Mouse (Mus musculus) megakaryocyte-erythroid progenitor cell, adult 5 weeks (primary cell): ENCODE data around the gene Hist1h4f. TPM values are rescaled to one million over a fixed set of nuclear protein-coding genes. Genes with fewer than 3 reads are reported as not detected.

ENCODE experiments used
- polyA plus RNA-seq: library from polyadenylated mRNA; stranded (reverse); fragments of >175 nt; gene quantifications from 2 replicates; pipeline ENCODE4 v1.2.3, GENCODE M21; 2012

The Hist1h4f gene
- polyA plus RNA-seq: 13.2 and 18.3 TPM in 2 replicates

GRCm38 (mm10) chr13:23551146-23551834 lies at the start of gene Hist1h4f:
TSS of gene Hist1h4f (minus strand) at chr13:23551648.

GRCm38 (mm10) chr13:23581408-23582218 lies 30.2 kb upstream of the Hist1h4f start, which contains the start of gene Hist1h4d:
TSS of gene Hist1h4d (plus strand) at chr13:23581598.

GRCm38 (mm10) chr13:23575271-23575851 lies 23.9 kb upstream of the Hist1h4f start, which contains the start of gene Hist1h3d:
TSS of gene Hist1h3d (plus strand) at chr13:23575763.

GRCm38 (mm10) chr13:23573898-23574524 lies 22.6 kb upstream of the Hist1h4f start, which contains the start of the genes Hist1h2bf and Hist1h2ad:
TSS of gene Hist1h2bf (minus strand) at chr13:23574196.
TSS of gene Hist1h2ad (plus strand) at chr13:23574381.

GRCm38 (mm10) chr13:23571022-23571503 lies 19.6 kb upstream of the Hist1h4f start, which contains the start of the genes Hist1h2ae and Hist1h2bg:
TSS of gene Hist1h2ae (minus strand) at chr13:23571220.
TSS of gene Hist1h2bg (plus strand) at chr13:23571396.

GRCm38 (mm10) chr13:23561883-23562659 lies 10.6 kb upstream of the Hist1h4f start, which contains the start of gene Hist1h3e:
TSS of gene Hist1h3e (minus strand) at chr13:23562369.

GRCm38 (mm10) chr13:23552962-23553361 lies 1.5 kb upstream of the Hist1h4f start, which contains the start of gene Hist1h1d:
TSS of gene Hist1h1d (plus strand) at chr13:23553262.

GRCm38 (mm10) chr13:23543965-23544786 lies 7.3 kb downstream of the Hist1h4f start, which contains the start of gene Hist1h3f:
TSS of gene Hist1h3f (plus strand) at chr13:23544052.

GRCm38 (mm10) chr13:23542999-23543607 lies 8.3 kb downstream of the Hist1h4f start, which contains the start of gene Hist1h2bh:
TSS of gene Hist1h2bh (minus strand) at chr13:23543392.

GRCm38 (mm10) chr13:23535137-23536075 lies 16.0 kb downstream of the Hist1h4f start, which contains the start of gene Hist1h3g:
TSS of gene Hist1h3g (plus strand) at chr13:23535422.

GRCm38 (mm10) chr13:23533560-23534367 lies 17.7 kb downstream of the Hist1h4f start, which contains the start of gene Hist1h2af:
TSS of gene Hist1h2af (plus strand) at chr13:23533906.

GRCm38 (mm10) chr13:23530901-23531875 lies 20.3 kb downstream of the Hist1h4f start, which contains the start of gene Hist1h4h:
TSS of gene Hist1h4h (plus strand) at chr13:23531050.

